Mouse (Mus musculus) kidney, adult 8-10 months (tissue): ENCODE results near the gene Magea1.
"Not testable (repeated sequence)": the region's sequence is repeated elsewhere in the genome, so short reads cannot be mapped to it uniquely, and the experiment has no call there.

Experiments used
- DNase-seq, 2 experiments: peaks; one replicate each; pipeline ENCODE4 v3.0.0; 2022

Magea1 gene

GRCm38 (mm10) chrX:155089693-155090092, at the start of gene Magea1:
Gene Magea1, minus strand, starts transcription at chrX:155089793.
- not testable (repeated sequence) for DNase-seq

- DNase-seq, result not testable (repeated sequence)
Measured at GRCm38 (mm10) chrX:155128312-155128711, 38.7 kb upstream of the Magea1 start, which contains the start of gene Cldn34b2. Gene Cldn34b2, minus strand, starts transcription at chrX:155128412.

- peak; percentile 9 to 14 for DNase-seq
Measured at GRCm38 (mm10) chrX:155098024-155098423, 8.4 kb upstream of the Magea1 start.

- DNase-seq, result not testable (repeated sequence)
Measured at GRCm38 (mm10) chrX:155093566-155093965, 4.0 kb upstream of the Magea1 start, which contains the start of gene Magea2. Gene Magea2, minus strand, starts transcription at chrX:155093666.

DNA sequence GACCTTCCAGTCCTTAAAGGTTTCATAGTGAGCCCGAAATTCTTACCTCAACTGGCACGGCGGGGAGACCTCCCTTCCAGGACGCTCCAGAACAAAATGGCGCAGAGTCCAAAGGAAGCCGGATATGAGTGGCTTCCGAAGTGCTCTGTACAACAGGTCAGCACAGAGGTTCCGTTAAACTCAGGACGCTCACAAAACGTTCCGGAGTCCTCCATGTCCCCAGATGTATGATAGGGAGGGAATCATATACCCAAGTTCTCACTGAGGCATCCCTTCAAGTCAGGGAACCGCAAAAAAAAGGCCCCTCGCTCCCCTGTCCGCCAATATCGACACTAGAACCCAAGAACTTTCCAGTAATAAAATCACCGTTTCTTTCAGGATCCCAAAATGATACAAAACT, 26.5 kb downstream of the Magea1 start, which contains the start of gene Magea5:
Gene Magea5, minus strand, starts transcription at position 101 of the 400 bp plus-strand sequence.
- DNase-seq, result not testable (repeated sequence)
